Mouse (Mus musculus): ENCODE measurements around the gene Rpl36a. TPM values are rescaled to one million over a fixed set of nuclear protein-coding genes. Genes with fewer than 3 reads are reported as not detected.

Rpl36a gene
- polyA plus RNA-seq, 1 experiment = 1,244 TPM

GRCm38 (mm10) chrX:134635860-134636259 lies 50.4 kb downstream of the Rpl36a start:
- Histone ChIP-seq H3K9me3 (replicated peaks; ENCODE audit: control insufficient read depth, insufficient read depth, low read length, poor library complexity, severe bottlenecking) (no peaks in the 10 kb centered on the region), H3K4me3 (ENCODE audit: low read depth, low read length) (no peak overlapping the region), H3K36me3 (ENCODE audit: control insufficient read depth, insufficient read depth, low read length, poor library complexity, severe bottlenecking) (no peaks in the 10 kb centered on the region), H3K9ac (ENCODE audit: low read depth, poor library complexity, severe bottlenecking) (no peak overlapping the region), H3K27ac (ENCODE audit: insufficient read depth, low read length) (no peak overlapping the region), H3K4me1 (ENCODE audit: control insufficient read depth, insufficient read depth, low read length) (peaks cover 3% of the 10 kb centered on the region), H3K27me3 (ENCODE audit: control insufficient read depth, insufficient read depth, low read length, poor library complexity, severe bottlenecking) (no peaks in the 10 kb centered on the region; the same call in 1 of the 2 replicates)
- TF ChIP-seq POLR2A (IDR thresholded peaks at IDR 0.05; ENCODE audit: insufficient read depth, low read length) (no peak), CTCF (IDR thresholded peaks at IDR 0.05; ENCODE audit: low read depth, low read length) (no peak), EP300 (IDR thresholded peaks at IDR 0.05; ENCODE audit: insufficient read depth, low read depth, low read length) (no peak)

Other genes with a start within 250 kb of the Rpl36a start
- gene Drp2, start 181.1 kb upstream of the Rpl36a start, polyA plus RNA-seq (2011; ENCODE audit: insufficient read depth, insufficient read length, low read depth, missing spikeins) = 0.33 and 0.39 TPM in 2 replicates
- 1.8 and 2.9 TPM in 2 replicates for gene Taf7l, start 109.2 kb upstream of the Rpl36a start, polyA plus RNA-seq (2011; ENCODE audit: insufficient read depth, insufficient read length, low read depth, missing spikeins)
- gene Timm8a1, start 43.8 kb upstream of the Rpl36a start, polyA plus RNA-seq (2011; ENCODE audit: insufficient read depth, insufficient read length, low read depth, missing spikeins) = 45.3 and 54.9 TPM in 2 replicates
- gene Btk, start 2.1 kb upstream of the Rpl36a start, polyA plus RNA-seq (2011; ENCODE audit: insufficient read depth, insufficient read length, low read depth, missing spikeins) = not detected in 2 replicates
- gene Gla, start 15.5 kb downstream of the Rpl36a start, polyA plus RNA-seq (2011; ENCODE audit: insufficient read depth, insufficient read length, low read depth, missing spikeins) = 8.1 and 8.8 TPM in 2 replicates
- gene Hnrnph2, start 15.5 kb downstream of the Rpl36a start, polyA plus RNA-seq (2011; ENCODE audit: insufficient read depth, insufficient read length, low read depth, missing spikeins) = 114 and 125 TPM in 2 replicates
- gene Armcx4, start 100.9 kb downstream of the Rpl36a start, polyA plus RNA-seq (2011; ENCODE audit: insufficient read depth, insufficient read length, low read depth, missing spikeins) = 9.8 and 11.1 TPM in 2 replicates
- 29.5 and 37.7 TPM in 2 replicates for gene Armcx1, start 132.3 kb downstream of the Rpl36a start, polyA plus RNA-seq (2011; ENCODE audit: insufficient read depth, insufficient read length, low read depth, missing spikeins)
- 2.8 and 4.4 TPM in 2 replicates for gene Armcx6, start 165.8 kb downstream of the Rpl36a start, polyA plus RNA-seq (2011; ENCODE audit: insufficient read depth, insufficient read length, low read depth, missing spikeins)
- gene Armcx3, start 170.9 kb downstream of the Rpl36a start, polyA plus RNA-seq (2011; ENCODE audit: insufficient read depth, insufficient read length, low read depth, missing spikeins) = 14.6 and 19.1 TPM in 2 replicates
- 32.3 and 34.0 TPM in 2 replicates for gene Armcx2, start 223.6 kb downstream of the Rpl36a start, polyA plus RNA-seq (2011; ENCODE audit: insufficient read depth, insufficient read length, low read depth, missing spikeins)